Mouse (Mus musculus) heart, adult 2 months (tissue): Measurements from ENCODE around the gene Hsd17b12. TPM values are rescaled to one million over a fixed set of nuclear protein-coding genes. Genes with fewer than 3 reads are reported as not detected.
A peak's percentile ranks its signal among the peaks of the same experiment; 100 is the strongest.

ENCODE experiments used
- DNase-seq, 2 experiments: peaks; one replicate each; pipeline ENCODE4 v3.0.0; 2021
- H3K27ac ChIP-seq: fragments of 200-600 bp; 2 replicates; pipeline ENCODE4 v1.8.1; 2022
- H3K27me3 ChIP-seq: fragments of 200-500 bp; 2 replicates; pipeline ENCODE4 v1.6.1; 2012; ENCODE audit warnings: mild to moderate bottlenecking, low read length, inconsistent platforms, mixed read lengths; ENCODE audit not compliant: control insufficient read depth, insufficient read depth
- H3K36me3 ChIP-seq: fragments of 200-500 bp; 2 replicates; pipeline ENCODE4 v1.6.1; 2012; ENCODE audit warnings: low read length, inconsistent platforms; ENCODE audit not compliant: control insufficient read depth, insufficient read depth
- H3K4me1 ChIP-seq: fragments of 200-500 bp; 2 replicates; pipeline ENCODE4 v1.6.1; 2011; ENCODE audit warnings: low read length; ENCODE audit not compliant: control insufficient read depth, insufficient read depth
- H3K4me3 ChIP-seq: fragments of 200-600 bp; 2 replicates; pipeline ENCODE4 v1.8.1; 2022
- H3K79me2 ChIP-seq: fragments of 200-500 bp; replicated peaks from 2 replicates; pipeline ENCODE4 v1.6.1; 2012; ENCODE audit warnings: mild to moderate bottlenecking, inconsistent platforms, low read length, moderate library complexity, mixed read lengths; ENCODE audit not compliant: control insufficient read depth, insufficient read depth
- H3K9ac ChIP-seq: fragments of 200-500 bp; 2 replicates; pipeline ENCODE4 v1.6.1; 2012; ENCODE audit warnings: low read depth, mild to moderate bottlenecking, control low read depth, inconsistent platforms, low read length, mixed read lengths
- CTCF ChIP-seq: fragments of 200-600 bp; IDR thresholded peaks from 2 replicates; pipeline ENCODE4 v1.8.1; 2022; ENCODE audit warnings: antibody characterized with exemption, mild to moderate bottlenecking, moderate library complexity
- EP300 ChIP-seq: fragments of 200-500 bp; IDR thresholded peaks from 2 replicates; pipeline ENCODE4 v1.6.1; 2011; ENCODE audit warnings: low read depth, low read length, control low read depth; ENCODE audit not compliant: insufficient read depth
- POLR2A ChIP-seq: fragments of 200-500 bp; IDR thresholded peaks from 2 replicates; pipeline ENCODE4 v1.6.1; 2011; ENCODE audit warnings: mild to moderate bottlenecking, low read depth, low read length, control low read depth; ENCODE audit not compliant: insufficient read depth
- WGBS: fragments of 180-500 bp; shearing (Covaris S2); methylation state at CpG from one replicate; pipeline ENCODE4 v1.1.7; 2018; 5-methylcytosine and 5-hydroxymethylcytosine counted together
- intact Hi-C: fragments of 180-260 bp; cut with DNase I; formaldehyde crosslinking; loops from one replicate; pipeline ENCODE4 v1.15.1; 2025
- polyA plus RNA-seq: library from polyadenylated mRNA; depleted of rRNA; stranded (reverse); fragments of >200 nt; gene quantifications from 2 replicates; pipeline ENCODE4 v1.2.3, GENCODE M21; 2012
- total RNA-seq, 2 experiments: library from RNA; stranded (reverse); gene quantifications; 2 replicates each; pipeline ENCODE4 v1.2.3; 2021

Hsd17b12 gene
- total and polyA plus RNA-seq, 3 experiments, result 12.5 to 20.1 (median 19.9) TPM

DNA sequence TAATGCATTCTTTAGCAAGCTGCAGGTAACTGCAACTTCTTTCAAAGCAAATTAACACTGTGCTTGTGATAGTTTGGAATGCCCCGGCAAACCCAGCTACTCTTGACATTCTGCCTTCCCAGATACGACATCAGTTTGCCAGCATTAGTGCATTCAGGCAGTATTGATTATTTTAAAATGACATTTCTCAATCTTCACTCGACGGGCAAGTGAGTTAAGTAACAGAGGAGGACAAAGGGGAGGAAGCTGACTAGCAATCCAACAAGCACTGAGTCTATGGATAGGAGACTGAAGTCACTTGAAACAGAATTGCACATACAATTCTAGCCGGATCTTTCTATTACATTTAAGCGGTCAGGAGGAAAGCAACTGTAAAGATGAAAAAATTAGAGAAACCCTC is 19.5 kb upstream of the Hsd17b12 start:
- TF ChIP-seq EP300 (no peak), CTCF (no peak), POLR2A (no peak)
- Histone ChIP-seq H3K4me3 (peak overlapping the region; percentile 82; the same call in 1 of the 2 replicates), H3K36me3 (no peaks in the 10 kb centered on the region), H3K79me2 (no peaks in the 10 kb centered on the region), H3K27me3 (no peaks in the 10 kb centered on the region), H3K9ac (no peak overlapping the region), H3K4me1 (no peaks in the 10 kb centered on the region), H3K27ac (no peak overlapping the region)
- no peak for DNase-seq
- intact Hi-C loops, result no loop called here
- WGBS, result 77% methylated on average over 6 of the region's 6 CpGs

DNA sequence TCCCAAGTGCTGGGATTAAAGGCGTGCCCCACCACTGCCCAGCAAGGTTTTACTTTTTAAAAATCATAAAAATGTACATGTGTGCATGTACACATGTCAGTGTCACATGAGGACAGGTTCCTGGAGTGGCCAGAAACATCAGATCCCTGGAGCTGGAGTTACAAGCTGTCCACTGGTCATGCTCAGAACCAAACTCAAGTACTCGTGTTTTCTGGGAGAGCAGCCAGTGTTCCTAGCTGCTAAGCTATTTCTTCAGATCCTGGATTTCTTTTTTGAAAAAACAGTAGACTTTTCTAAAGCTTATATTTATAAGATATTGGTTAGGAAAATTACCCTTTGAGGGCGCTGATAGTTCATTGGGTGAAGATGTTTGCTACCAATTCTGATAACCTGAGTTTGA is 18.6 kb upstream of the Hsd17b12 start:
- H3K36me3 ChIP-seq, result no peaks in the 10 kb centered on the region
- H3K27me3 ChIP-seq, result no peaks in the 10 kb centered on the region
- WGBS, result 78% methylated on average over 3 of the region's 3 CpGs
- intact Hi-C loops, result no loop called here
- TF ChIP-seq EP300, result no peak
- no peak for TF ChIP-seq POLR2A
- no peak for TF ChIP-seq CTCF
- no peaks in the 10 kb centered on the region for H3K4me1 ChIP-seq
- no peak overlapping the region for H3K4me3 ChIP-seq
- H3K27ac ChIP-seq, result no peak overlapping the region
- DNase-seq, result no peak
- H3K79me2 ChIP-seq, result no peaks in the 10 kb centered on the region
- no peak overlapping the region for H3K9ac ChIP-seq

DNA sequence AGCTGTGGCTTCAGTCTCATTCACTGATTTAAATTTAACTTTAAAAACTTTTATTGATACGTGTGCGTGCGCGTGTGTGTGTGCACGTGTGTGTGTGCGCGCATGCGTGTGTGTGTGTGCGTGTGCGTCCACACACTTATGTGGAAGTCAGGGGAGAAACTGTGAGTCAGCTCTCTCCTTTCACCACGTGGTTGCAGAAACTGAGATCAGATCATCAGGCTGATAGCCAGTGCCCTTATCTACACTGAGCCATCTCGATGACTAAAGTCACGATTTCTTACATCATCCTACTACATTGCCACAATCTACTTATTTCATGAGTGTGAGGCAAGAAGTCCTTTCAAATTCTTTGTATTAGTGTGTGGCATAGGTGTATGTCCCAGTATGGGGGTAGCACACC is 15.8 kb upstream of the Hsd17b12 start:
- Histone ChIP-seq H3K36me3 (no peaks in the 10 kb centered on the region), H3K9ac (no peak overlapping the region), H3K27ac (no peak overlapping the region), H3K4me1 (no peaks in the 10 kb centered on the region), H3K27me3 (no peaks in the 10 kb centered on the region), H3K4me3 (no peak overlapping the region), H3K79me2 (no peaks in the 10 kb centered on the region)
- 90% methylated on average over 13 of the region's 13 CpGs for WGBS
- TF ChIP-seq POLR2A (no peak), CTCF (no peak), EP300 (no peak)
- intact Hi-C loops, result no loop called here
- no peak for DNase-seq

DNA sequence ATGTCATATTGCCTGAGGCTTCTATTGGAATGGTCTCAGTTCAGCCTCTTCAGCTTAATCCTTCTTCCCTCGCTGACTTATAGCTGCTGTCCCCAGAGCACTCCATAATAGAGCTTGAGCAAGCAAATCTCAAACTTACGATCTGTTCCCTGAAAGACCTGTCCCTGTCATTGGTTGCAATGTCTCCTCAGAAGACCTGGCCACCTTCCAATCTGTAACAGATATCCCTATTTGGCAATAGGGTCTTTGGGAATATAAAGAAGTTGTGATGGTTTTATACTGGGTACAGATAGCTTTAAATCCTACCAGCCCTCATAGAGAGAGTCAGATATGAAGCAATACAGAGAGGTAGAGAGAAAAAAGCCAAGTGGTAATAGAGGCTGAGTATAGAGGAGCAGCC is 5.4 kb upstream of the Hsd17b12 start:
- H3K9ac ChIP-seq, result no peak overlapping the region
- peaks cover 2% of the 10 kb centered on the region; the same call in 1 of the 2 replicates for H3K27me3 ChIP-seq
- WGBS, result 49% methylated on average over 2 of the region's 2 CpGs
- intact Hi-C loops, result no loop called here
- DNase-seq, result no peak
- H3K27ac ChIP-seq, result no peak overlapping the region
- TF ChIP-seq POLR2A (no peak), EP300 (no peak), CTCF (no peak)
- no peaks in the 10 kb centered on the region for H3K79me2 ChIP-seq
- H3K36me3 ChIP-seq, result no peaks in the 10 kb centered on the region
- H3K4me3 ChIP-seq, result no peak overlapping the region
- H3K4me1 ChIP-seq, result no peaks in the 10 kb centered on the region

DNA sequence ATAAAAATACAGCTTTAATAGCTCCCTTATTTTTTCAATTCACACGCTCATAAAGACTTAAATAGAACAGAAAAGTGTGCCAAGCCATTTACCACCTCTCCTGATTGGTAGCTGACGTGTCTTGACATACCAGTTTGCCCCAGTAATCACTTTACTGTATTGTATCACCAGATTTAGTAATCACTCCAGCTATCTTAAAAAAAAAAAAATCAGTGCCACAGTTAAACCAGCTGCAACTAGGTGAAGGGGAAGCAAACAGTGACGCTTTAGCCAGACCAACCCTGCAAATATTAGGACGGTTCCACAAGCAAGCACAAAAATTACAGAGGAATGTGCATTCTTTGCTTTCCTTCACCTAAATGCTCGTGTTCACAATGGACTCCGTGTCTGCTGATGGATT is 4.4 kb upstream of the Hsd17b12 start:
- Histone ChIP-seq H3K79me2 (no peaks in the 10 kb centered on the region), H3K27ac (no peak overlapping the region), H3K4me3 (no peak overlapping the region), H3K36me3 (no peaks in the 10 kb centered on the region), H3K27me3 (peaks cover 2% of the 10 kb centered on the region; the same call in 1 of the 2 replicates), H3K9ac (no peak overlapping the region), H3K4me1 (no peaks in the 10 kb centered on the region)
- WGBS, result 65% methylated on average over 6 of the region's 6 CpGs
- TF ChIP-seq EP300 (no peak), POLR2A (no peak), CTCF (no peak)
- intact Hi-C loops, result no loop called here
- no peak for DNase-seq

DNA sequence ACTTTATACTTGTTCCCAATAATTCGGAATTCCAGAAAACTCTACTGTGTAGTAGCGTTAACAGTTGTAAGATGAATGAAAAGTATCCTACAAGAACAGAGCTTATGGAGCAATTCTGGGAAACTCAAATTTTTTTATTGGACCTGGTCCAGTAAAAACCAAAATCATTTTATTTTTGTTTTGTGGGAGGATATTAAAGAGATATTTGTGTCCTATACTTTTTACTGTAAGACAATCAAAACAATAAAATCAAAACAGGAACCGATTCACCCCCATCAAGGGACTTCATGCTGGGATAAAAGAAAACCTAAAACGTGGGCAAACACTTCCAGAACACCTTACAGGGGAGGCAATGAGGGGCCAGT is 738 bp upstream of the Hsd17b12 start:
- H3K9ac ChIP-seq, result no peak overlapping the region
- H3K36me3 ChIP-seq, result no peaks in the 10 kb centered on the region
- no peak for DNase-seq
- peak overlapping the region; percentile 63 for H3K4me3 ChIP-seq
- peak overlapping the region; percentile 69 for H3K27ac ChIP-seq
- H3K4me1 ChIP-seq, result peaks cover 2% of the 10 kb centered on the region; the same call in 1 of the 2 replicates
- intact Hi-C loops, result loop anchor here (5.0 kb wide), 1 partner anchor 146 kb away; the partner anchor contains the start of gene Alkbh3
- no peaks in the 10 kb centered on the region for H3K27me3 ChIP-seq
- no peaks in the 10 kb centered on the region for H3K79me2 ChIP-seq
- no peak for TF ChIP-seq EP300
- TF ChIP-seq POLR2A, result no peak
- no peak for TF ChIP-seq CTCF
- 15% methylated on average over 4 of the region's 4 CpGs for WGBS
